Mouse (Mus musculus) Patski (cell line): ENCODE measurements around the gene Cacnb1. TPM values are rescaled to one million over a fixed set of nuclear protein-coding genes. Genes with fewer than 3 reads are reported as not detected.

Experiments
- ATAC-seq: fragments of 100-300 bp; one replicate; pipeline ENCODE4 v1.8.0; 2021
- CTCF ChIA-PET: fragments of 350-600 bp; sonication (Branson Sonifier 250); formaldehyde crosslinking; loops from one replicate; lab custom pipeline; 2022; ENCODE audit warnings: inconsistent platforms; lab: Charles Lee
- POLR2A ChIA-PET: fragments of 350-600 bp; sonication (Branson Sonifier 250); formaldehyde crosslinking; loops from one replicate; lab custom pipeline; 2022; ENCODE audit warnings: antibody characterized with exemption, inconsistent platforms; lab: Charles Lee
- DNase-seq: peaks from one replicate; pipeline ENCODE4 v3.0.0-alpha.2; 2011; ENCODE audit warnings: low read depth, low spot score
- H3K27me3 ChIP-seq: fragments of 371-371 bp; one replicate; pipeline ENCODE4 v1.5.1; 2021
- CTCF ChIP-seq: fragments of 100-300 bp; IDR thresholded peaks from one replicate; pipeline ENCODE4 v1.5.1; 2021
- in situ Hi-C: fragments of 300-500 bp; cut with MboI; formaldehyde crosslinking; loops from 3 replicates; pipeline ENCODE4 v1.11.1; 2018; ENCODE audit warnings: low pct_unique_long_range_greater_than_20kb, mixed read lengths
- polyA plus RNA-seq: library from polyadenylated mRNA; unstranded; gene quantifications from one replicate; pipeline ENCODE4 v1.2.3, GENCODE M21; 2021

The Cacnb1 gene
- polyA plus RNA-seq, 1 experiment from 2014 or later, result 6.0 TPM

DNA sequence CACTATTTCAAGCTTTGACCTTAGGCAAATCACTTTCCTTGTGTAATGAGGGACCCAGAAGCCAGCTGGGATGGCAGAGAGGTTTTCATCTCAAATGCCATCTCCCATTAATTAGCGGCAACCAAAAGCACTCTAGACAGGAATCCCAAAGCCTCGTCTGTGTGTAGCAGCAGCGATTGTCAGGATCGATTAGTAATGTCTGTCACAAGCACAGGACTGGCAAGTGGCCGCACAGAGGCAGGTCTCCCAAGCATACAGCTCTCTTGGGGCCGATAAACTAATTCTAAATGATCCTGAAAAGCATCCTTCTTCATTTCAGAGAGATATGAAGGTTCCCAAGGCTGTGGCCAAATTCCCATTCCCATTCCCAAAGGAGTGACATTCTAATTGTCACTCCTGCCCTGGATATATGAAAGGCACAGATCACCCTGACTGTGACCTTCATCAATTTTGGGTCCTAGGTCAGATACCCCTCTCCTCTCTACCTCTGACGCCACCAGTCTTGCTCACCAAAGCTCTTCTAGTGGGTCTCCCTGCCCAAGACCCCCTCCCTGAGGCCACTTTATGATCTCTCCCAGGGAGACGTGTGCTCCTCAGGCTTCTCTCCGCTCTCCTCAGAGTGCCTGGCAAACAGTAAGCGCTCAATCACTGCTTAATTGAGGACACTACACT lies 42.9 kb downstream of the Cacnb1 start:
- ATAC-seq (no peak), DNase-seq (no peak)
- no peak for TF ChIP-seq CTCF
- ChIA-PET POLR2A (interaction anchor here (2.0 kb wide), 1 partner anchor 10 kb away, joined by 4 read pairs; no protein-coding TSS in a partner anchor), CTCF (no interaction called here)
- no peaks in the 10 kb centered on the region for H3K27me3 ChIP-seq
- in situ Hi-C loops, result no loop called here

DNA sequence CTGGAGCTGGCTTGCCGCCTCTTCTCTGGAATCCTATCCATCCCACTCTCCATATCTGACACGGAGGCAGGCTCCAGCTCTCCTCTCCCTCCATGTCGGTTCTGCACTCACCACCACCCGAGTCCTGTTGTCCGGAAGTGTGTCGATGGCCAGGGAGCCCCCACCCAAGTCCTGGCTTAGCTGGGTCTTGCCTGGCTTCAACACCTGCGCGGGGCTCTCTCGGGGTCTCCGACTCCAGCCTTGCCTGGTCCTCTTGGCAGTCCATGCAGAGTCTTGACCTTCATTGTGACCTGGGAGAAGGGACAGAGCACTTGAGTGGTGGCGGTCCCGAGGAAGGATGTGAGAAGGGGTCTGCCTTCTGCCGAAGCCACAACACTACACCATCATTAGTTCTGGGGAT lies 44.4 kb downstream of the Cacnb1 start:
- ChIA-PET POLR2A (no interaction called here), CTCF (no interaction called here)
- in situ Hi-C loops, result no loop called here
- no peaks in the 10 kb centered on the region for H3K27me3 ChIP-seq
- no peak for TF ChIP-seq CTCF
- DNase-seq (no peak), ATAC-seq (no peak)

DNA sequence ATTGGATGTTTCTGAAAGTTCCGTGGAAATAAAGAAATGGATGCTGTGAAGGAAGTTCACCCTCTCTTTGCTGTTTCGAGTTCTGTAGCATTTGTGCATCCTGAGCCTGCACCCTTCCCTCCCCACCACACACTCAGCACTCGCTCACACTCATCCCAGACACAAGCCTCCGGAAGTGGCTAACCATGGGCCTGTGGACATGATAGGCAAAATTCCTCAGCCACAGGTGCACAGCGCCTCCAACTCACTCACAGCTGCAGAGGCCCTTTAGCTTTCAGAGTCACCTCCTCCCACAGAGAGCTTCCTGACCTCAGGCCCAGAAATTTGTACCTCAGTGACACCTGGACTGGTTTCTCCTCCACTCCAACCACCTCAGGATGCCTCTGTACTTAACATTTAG lies 45.0 kb downstream of the Cacnb1 start:
- CTCF ChIA-PET, result interaction anchor here (1.5 kb wide), 1 partner anchor 41 kb away, joined by 4 read pairs; no protein-coding TSS in a partner anchor
- no peak for TF ChIP-seq CTCF

DNA sequence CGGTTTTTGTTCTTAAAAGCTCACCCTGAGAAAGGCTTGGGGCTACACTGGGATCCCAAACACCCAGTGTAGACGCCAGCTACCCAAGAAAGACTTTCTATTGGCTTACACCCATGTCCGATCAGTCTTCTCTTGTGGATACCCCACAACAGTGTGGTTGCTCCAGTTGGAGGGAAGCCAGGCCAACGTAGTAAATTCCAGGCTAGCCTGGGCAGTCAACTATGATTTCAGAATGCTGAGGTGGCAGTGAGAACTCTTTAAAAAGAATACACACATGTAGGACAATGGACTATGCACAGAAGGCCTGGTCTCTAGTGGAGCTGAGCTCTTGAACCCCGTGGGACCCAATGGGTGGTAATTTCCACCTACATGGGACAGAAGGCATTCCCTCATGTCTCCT lies 48.1 kb downstream of the Cacnb1 start:
- no peak for TF ChIP-seq CTCF
- ChIA-PET CTCF (interaction anchor here (0.9 to 1.9 kb wide), 2 partner anchors 38 to 75 kb away, joined by 3 to 5 read pairs; no protein-coding TSS in a partner anchor), POLR2A (no interaction called here)
- DNase-seq (no peak), ATAC-seq (no peak)
- in situ Hi-C loops, result no loop called here
- H3K27me3 ChIP-seq, result no peaks in the 10 kb centered on the region

More for the DNA sequence above, 45.0 kb downstream of the Cacnb1 start:
- H3K27me3 ChIP-seq, result no peaks in the 10 kb centered on the region
- ATAC-seq (no peak), DNase-seq (no peak)
- in situ Hi-C loops, result no loop called here
- POLR2A ChIA-PET, result no interaction called here

DNA sequence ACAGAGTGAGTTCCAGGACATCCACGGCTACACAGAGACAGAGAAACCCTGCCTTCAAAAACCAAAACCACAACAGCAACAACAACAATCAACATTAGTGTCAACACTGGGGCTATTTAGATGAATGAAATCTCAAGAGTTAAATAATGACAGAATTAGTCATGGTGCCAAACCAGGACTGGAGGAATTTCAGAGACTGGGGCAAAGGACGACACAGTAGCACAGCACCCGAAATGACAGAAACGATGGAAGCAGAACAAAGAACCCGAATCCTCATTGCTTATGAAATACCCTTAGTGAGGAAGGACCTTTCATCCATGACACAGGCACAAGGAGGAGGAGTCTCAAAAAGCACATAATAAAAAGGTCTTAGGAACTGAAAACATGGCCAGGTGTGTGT lies 48.7 kb downstream of the Cacnb1 start:
- no peaks in the 10 kb centered on the region for H3K27me3 ChIP-seq

DNA sequence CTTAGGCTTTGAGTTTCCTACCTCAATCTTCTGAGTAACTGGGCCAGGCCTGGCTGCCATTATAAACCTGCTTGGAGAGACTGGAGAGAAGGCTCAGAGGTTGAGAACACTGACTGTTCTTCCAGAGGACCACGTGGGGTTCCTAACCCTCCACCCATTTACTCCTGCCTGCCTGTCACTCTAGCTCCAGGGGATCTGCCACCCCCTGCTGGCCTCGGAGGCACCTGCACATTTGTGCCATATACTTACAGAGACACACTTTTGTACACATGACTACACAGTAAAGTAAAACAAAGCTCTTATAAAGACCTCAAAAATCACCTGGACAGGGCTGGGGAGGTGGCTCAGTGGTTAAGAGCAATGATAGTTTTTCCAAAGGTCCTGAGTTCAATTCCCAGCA lies 50.4 kb downstream of the Cacnb1 start:
- no peak for ATAC-seq
- in situ Hi-C loops, result no loop called here

More for the DNA sequence above, 48.7 kb downstream of the Cacnb1 start:
- TF ChIP-seq CTCF, result no peak
- ChIA-PET CTCF (interaction anchor here (1.9 kb wide), 1 partner anchor 37 kb away, joined by 5 read pairs; no protein-coding TSS in a partner anchor), POLR2A (no interaction called here)
- ATAC-seq, result no peak
- in situ Hi-C loops, result no loop called here
- DNase-seq, result no peak

DNA sequence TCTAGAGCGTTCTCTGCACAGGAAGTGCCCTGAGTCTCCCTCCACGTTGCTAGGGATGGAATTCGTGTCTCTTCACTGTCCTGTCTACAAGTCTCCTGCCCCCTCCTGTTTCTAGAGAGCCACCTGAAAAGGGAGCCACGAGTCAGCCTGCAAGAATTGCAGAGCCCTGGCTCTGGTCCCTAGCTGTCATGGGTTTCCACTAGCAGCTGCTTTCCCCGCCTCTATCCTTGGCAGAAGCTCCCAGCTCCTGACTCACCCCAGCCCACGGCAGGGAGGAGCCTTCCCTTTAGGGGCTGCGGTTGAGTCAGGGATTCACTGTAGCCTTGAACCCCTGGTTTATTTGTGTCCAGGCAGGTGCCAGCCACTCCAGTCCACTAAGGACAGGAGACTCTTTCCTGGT lies 51.6 kb downstream of the Cacnb1 start:
- H3K27me3 ChIP-seq, result no peaks in the 10 kb centered on the region
- TF ChIP-seq CTCF, result no peak
- in situ Hi-C loops, result no loop called here
- ChIA-PET CTCF (interaction anchor here (1.6 to 2.0 kb wide), 3 partner anchors 13 to 71 kb away, joined by 4 to 8 read pairs (median 7); no protein-coding TSS in a partner anchor), POLR2A (no interaction called here)
- ATAC-seq (peak; percentile 65), DNase-seq (no peak)

More for the DNA sequence above, 50.4 kb downstream of the Cacnb1 start:
- ChIA-PET POLR2A (interaction anchor here (0.6 kb wide), 1 partner anchor 274 kb away, joined by 4 read pairs; no protein-coding TSS in a partner anchor), CTCF (interaction anchor here (0.9 to 1.6 kb wide), 3 partner anchors 15 to 70 kb away, joined by 3 to 5 read pairs (median 3); no protein-coding TSS in a partner anchor)
- no peak for TF ChIP-seq CTCF
- no peaks in the 10 kb centered on the region for H3K27me3 ChIP-seq
- DNase-seq, result no peak

DNA sequence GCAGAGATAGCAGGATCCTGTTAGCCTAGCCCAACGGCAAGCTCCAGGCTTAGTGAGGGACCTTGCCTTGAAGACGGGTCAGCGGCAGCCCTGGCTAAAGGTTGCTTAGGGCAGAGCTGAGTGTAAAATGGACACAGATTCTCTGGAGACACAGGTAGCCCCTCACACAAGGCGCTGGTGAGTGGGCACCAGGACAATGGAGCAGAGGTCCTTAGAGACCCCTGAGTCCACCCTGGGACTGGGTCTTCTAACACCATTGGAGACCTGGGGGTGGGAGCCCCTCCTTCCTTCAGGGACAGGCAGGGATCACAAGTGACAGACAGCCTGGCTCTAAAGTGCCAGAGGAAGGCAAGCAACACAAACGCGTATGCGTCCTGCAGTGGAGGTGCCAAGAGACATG lies 52.1 kb downstream of the Cacnb1 start:
- ATAC-seq (no peak), DNase-seq (no peak)
- ChIA-PET CTCF (interaction anchor here (1.6 to 2.0 kb wide), 3 partner anchors 12 to 71 kb away, joined by 4 to 8 read pairs (median 7); no protein-coding TSS in a partner anchor), POLR2A (no interaction called here)
- no peak for TF ChIP-seq CTCF
- no peaks in the 10 kb centered on the region for H3K27me3 ChIP-seq
- in situ Hi-C loops, result no loop called here

DNA sequence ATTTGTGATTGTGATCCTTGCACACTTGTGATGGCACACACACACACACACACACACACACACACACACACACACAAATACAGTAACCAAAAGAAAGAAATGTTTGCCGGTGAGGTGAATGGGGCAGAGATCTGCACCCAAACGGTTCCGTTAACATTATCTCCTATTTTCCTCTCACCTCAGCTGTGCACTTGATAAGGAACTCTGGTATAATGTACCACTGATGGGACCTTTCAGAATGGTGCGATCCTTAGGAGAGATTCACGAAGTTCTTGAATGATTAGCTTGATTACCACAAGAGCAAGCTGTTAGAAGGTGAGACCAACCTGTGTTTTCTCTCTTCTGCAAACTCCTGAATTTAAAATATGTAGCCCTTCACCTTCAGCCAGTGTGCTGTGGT lies 54.4 kb downstream of the Cacnb1 start:
- ChIA-PET POLR2A (interaction anchor here (0.6 kb wide), 1 partner anchor 78 kb away, joined by 4 read pairs; no protein-coding TSS in a partner anchor), CTCF (interaction anchor here (1.5 kb wide), 1 partner anchor 31 kb away, joined by 4 read pairs; no protein-coding TSS in a partner anchor)
- H3K27me3 ChIP-seq, result no peaks in the 10 kb centered on the region
- DNase-seq (no peak), ATAC-seq (no peak)
- in situ Hi-C loops, result no loop called here
- no peak for TF ChIP-seq CTCF

DNA sequence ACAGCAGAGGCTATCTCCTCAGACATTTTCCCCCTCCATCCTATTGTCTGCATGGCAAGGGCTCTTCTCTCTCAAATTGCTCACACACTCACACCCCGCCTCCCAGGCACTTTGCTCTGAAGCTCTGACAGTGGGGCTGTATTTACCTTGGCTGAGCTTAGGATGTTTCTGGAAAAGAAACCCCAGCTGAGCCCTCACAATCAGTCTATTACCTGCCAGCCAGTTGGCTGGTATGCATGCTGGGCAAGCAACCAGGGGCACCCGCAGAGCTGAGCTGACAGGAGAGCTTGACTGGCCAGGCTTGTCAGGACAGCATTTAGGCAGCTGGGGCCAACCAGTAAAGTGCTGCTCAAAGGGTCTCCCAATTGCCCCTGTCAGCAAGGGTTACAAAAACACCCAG lies 55.7 kb downstream of the Cacnb1 start:
- CTCF ChIA-PET, result interaction anchor here (1.5 kb wide), 1 partner anchor 30 kb away, joined by 4 read pairs; no protein-coding TSS in a partner anchor
- DNase-seq (peak; percentile 60), ATAC-seq (no peak)
- POLR2A ChIA-PET, result no interaction called here
- in situ Hi-C loops, result no loop called here
- no peaks in the 10 kb centered on the region for H3K27me3 ChIP-seq
- no peak for TF ChIP-seq CTCF

DNA sequence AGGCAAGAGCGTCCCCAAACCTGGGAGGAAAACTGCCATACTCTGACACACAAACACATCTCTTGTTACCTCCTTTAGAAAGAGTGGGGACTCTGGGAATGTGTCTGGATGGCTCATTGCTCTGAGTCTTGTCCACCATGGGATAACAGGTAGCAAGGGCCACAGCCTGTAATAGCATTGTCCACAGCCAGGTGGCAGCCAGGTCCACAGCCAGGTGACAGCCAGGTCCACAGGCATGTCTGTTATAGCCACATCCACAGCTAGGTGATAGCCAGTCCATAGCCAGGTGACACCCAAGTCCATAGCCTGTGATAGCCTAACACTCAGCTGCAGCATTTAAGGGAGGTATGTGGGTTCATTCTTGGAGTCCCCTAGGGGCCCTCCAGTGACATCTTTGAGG lies 61.9 kb downstream of the Cacnb1 start:
- POLR2A ChIA-PET, result no interaction called here
- TF ChIP-seq CTCF, result no peak
- CTCF ChIA-PET, result interaction anchor here (1.0 kb wide), 1 partner anchor 27 kb away, joined by 3 read pairs; no protein-coding TSS in a partner anchor
- in situ Hi-C loops, result no loop called here
- ATAC-seq, result no peak
- DNase-seq, result no peak
- no peaks in the 10 kb centered on the region for H3K27me3 ChIP-seq
